Mouse (Mus musculus) cortical plate, adult 2 months (tissue): ENCODE data around the gene Ppa1. TPM values are rescaled to one million over a fixed set of nuclear protein-coding genes. Genes with fewer than 3 reads are reported as not detected.

Source experiments
- H3K27ac ChIP-seq: fragments of 200-500 bp; 2 replicates; pipeline ENCODE4 v1.5.1; 2012; ENCODE audit warnings: low read length, control low read depth, inconsistent platforms; ENCODE audit not compliant: insufficient read depth
- H3K4me1 ChIP-seq: fragments of 200-500 bp; 2 replicates; pipeline ENCODE4 v1.6.1; 2011; ENCODE audit warnings: low read length; ENCODE audit not compliant: control insufficient read depth, insufficient read depth
- H3K4me3 ChIP-seq: fragments of 200-500 bp; 2 replicates; pipeline ENCODE4 v1.5.1; 2011; ENCODE audit warnings: mild to moderate bottlenecking, low read length, control low read depth; ENCODE audit not compliant: insufficient read depth
- CTCF ChIP-seq: fragments of 200-500 bp; IDR thresholded peaks from 2 replicates; pipeline ENCODE4 v1.5.1; 2011; ENCODE audit warnings: mild to moderate bottlenecking, control low read depth, low read length; ENCODE audit not compliant: insufficient read depth; ENCODE audit errors: extremely low read depth
- POLR2A ChIP-seq: fragments of 200-500 bp; IDR thresholded peaks from 2 replicates; pipeline ENCODE4 v1.6.1; 2011; ENCODE audit warnings: mild to moderate bottlenecking, low read length, control low read depth; ENCODE audit not compliant: insufficient read depth; ENCODE audit errors: extremely low read depth
- polyA plus RNA-seq: library from polyadenylated mRNA; depleted of rRNA; stranded (reverse); fragments of >200 nt; gene quantifications from 2 replicates; pipeline ENCODE4 v1.2.3, GENCODE M21; 2012

The Ppa1 gene
- polyA plus RNA-seq, 1 experiment = 108 TPM

GRCm38 (mm10) chr10:61662391-61662988, 14.1 kb downstream of the Ppa1 start:
- Histone ChIP-seq H3K4me3 (no peak overlapping the region), H3K27ac (no peak overlapping the region), H3K4me1 (no peaks in the 10 kb centered on the region)
- TF ChIP-seq POLR2A (no peak), CTCF (no peak)

GRCm38 (mm10) chr10:61665111-61665510, 16.8 kb downstream of the Ppa1 start:
- no peak overlapping the region for H3K4me3 ChIP-seq
- H3K4me1 ChIP-seq = no peaks in the 10 kb centered on the region
- H3K27ac ChIP-seq = no peak overlapping the region
- TF ChIP-seq CTCF (no peak), POLR2A (no peak)

- Histone ChIP-seq H3K4me3 (no peak overlapping the region), H3K27ac (no peak overlapping the region), H3K4me1 (no peaks in the 10 kb centered on the region)
- TF ChIP-seq POLR2A (no peak), CTCF (no peak)
Measured at GRCm38 (mm10) chr10:61665651-61666050, 17.3 kb downstream of the Ppa1 start.

- Histone ChIP-seq H3K4me3 (no peak overlapping the region), H3K27ac (no peak overlapping the region), H3K4me1 (no peaks in the 10 kb centered on the region)
- TF ChIP-seq CTCF (no peak), POLR2A (no peak)
Measured at GRCm38 (mm10) chr10:61669289-61669688, 20.9 kb downstream of the Ppa1 start.

GRCm38 (mm10) chr10:61669896-61670295, 21.5 kb downstream of the Ppa1 start:
- Histone ChIP-seq H3K4me1 (no peaks in the 10 kb centered on the region), H3K27ac (no peak overlapping the region), H3K4me3 (no peak overlapping the region)
- no peak for TF ChIP-seq POLR2A
- no peak for TF ChIP-seq CTCF

GRCm38 (mm10) chr10:61670758-61671157, 22.4 kb downstream of the Ppa1 start:
- no peak overlapping the region for H3K4me3 ChIP-seq
- H3K4me1 ChIP-seq = no peaks in the 10 kb centered on the region
- TF ChIP-seq POLR2A = no peak
- TF ChIP-seq CTCF = no peak
- H3K27ac ChIP-seq = no peak overlapping the region

- Histone ChIP-seq H3K27ac (no peak overlapping the region), H3K4me3 (no peak overlapping the region), H3K4me1 (0 out of 2 replicates have a peak, but pooled peaks cover 1% of the 10 kb centered on the region)
- TF ChIP-seq CTCF (no peak), POLR2A (no peak)
Measured at GRCm38 (mm10) chr10:61675935-61676334, 27.6 kb downstream of the Ppa1 start.

GRCm38 (mm10) chr10:61679545-61679944, 31.2 kb downstream of the Ppa1 start:
- Histone ChIP-seq H3K4me3 (peak overlapping the region; percentile 80), H3K27ac (no peak overlapping the region), H3K4me1 (peaks cover 5% of the 10 kb centered on the region)
- TF ChIP-seq POLR2A = no peak
- TF ChIP-seq CTCF = no peak

GRCm38 (mm10) chr10:61680015-61680913, 31.9 kb downstream of the Ppa1 start, which contains the start of gene Sar1a:
Sar1a (plus strand) TSS chr10:61680299.
- peaks cover 5% of the 10 kb centered on the region for H3K4me1 ChIP-seq
- H3K27ac ChIP-seq = no peak within 1 kb of the TSS
- H3K4me3 ChIP-seq = peak within 1 kb of the TSS; percentile 80
- TF ChIP-seq CTCF = no peak
- peak; percentile 90 for TF ChIP-seq POLR2A

- H3K4me1 ChIP-seq = no peaks in the 10 kb centered on the region
- no peak for TF ChIP-seq CTCF
- TF ChIP-seq POLR2A = no peak
- no peak overlapping the region for H3K27ac ChIP-seq
- H3K4me3 ChIP-seq = no peak overlapping the region
Measured at GRCm38 (mm10) chr10:61689405-61689804, 41.1 kb downstream of the Ppa1 start.
